Mouse (Mus musculus): Measurements from ENCODE around the gene Opcml.

DNA sequence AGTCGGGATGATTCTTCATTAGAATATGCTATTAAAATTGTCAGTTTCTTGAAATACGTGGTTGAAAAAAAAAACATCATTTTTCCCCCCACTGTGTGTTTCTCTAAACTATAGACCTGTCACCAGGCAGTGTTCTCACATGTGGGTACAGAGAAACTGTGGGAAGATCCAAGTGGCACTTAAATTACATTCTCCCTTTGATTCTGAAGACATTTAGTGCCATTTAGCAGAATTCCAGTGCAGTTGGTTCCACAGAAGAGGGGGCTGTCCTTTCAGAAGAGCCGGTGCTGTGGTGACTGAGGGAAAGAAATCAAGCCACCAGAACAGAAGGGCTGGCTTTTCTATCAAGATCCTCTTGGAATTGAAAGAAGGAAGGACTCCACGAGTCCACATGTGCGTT is 181.7 kb downstream of the Opcml start:
- TF ChIP-seq CTCF (IDR thresholded peaks at IDR 0.05; ENCODE audit: control insufficient read depth, insufficient read depth, insufficient read length), result no peak
- TF ChIP-seq MAX (IDR thresholded peaks at IDR 0.05), result no peak
- no peak for TF ChIP-seq USF1 (IDR thresholded peaks at IDR 0.05; ENCODE audit: low read depth)
- TF ChIP-seq CEBPB (IDR thresholded peaks at IDR 0.05; ENCODE audit: low read depth), result no peak
- TF ChIP-seq MYOG (IDR thresholded peaks at IDR 0.05; ENCODE audit: control insufficient read depth, extremely low read depth, insufficient read length), result no peak
